Mouse (Mus musculus) spleen, adult 12 weeks (tissue): ENCODE measurements around the gene Uts2.

Source experiments
- DNase-seq: peaks from one replicate; pipeline ENCODE4 v3.0.0; 2022; ENCODE audit warnings: low spot score

Uts2 gene

GRCm38 (mm10) chr4:150996797-150997196 is at the start of gene Uts2:
Gene Uts2, plus strand, starts transcription at chr4:150997097.
- DNase-seq = no peak

GRCm38 (mm10) chr4:150950972-150951371 is 45.9 kb upstream of the Uts2 start:
- DNase-seq = no peak

GRCm38 (mm10) chr4:150956369-150957105 is 40.4 kb upstream of the Uts2 start:
- no peak for DNase-seq

GRCm38 (mm10) chr4:150957106-150957458 is 39.8 kb upstream of the Uts2 start:
- DNase-seq = no peak

GRCm38 (mm10) chr4:150958536-150958935 is 38.4 kb upstream of the Uts2 start:
- DNase-seq = no peak

GRCm38 (mm10) chr4:150962231-150962630 is 34.7 kb upstream of the Uts2 start:
- no peak for DNase-seq

- DNase-seq = no peak
Measured at GRCm38 (mm10) chr4:150963711-150964110, 33.2 kb upstream of the Uts2 start.

GRCm38 (mm10) chr4:150964635-150965554 is 32.0 kb upstream of the Uts2 start:
- DNase-seq = peak; percentile 76

- DNase-seq = no peak
Measured at GRCm38 (mm10) chr4:150965555-150965951, 31.3 kb upstream of the Uts2 start.

GRCm38 (mm10) chr4:150966556-150966955 is 30.3 kb upstream of the Uts2 start:
- DNase-seq = peak; percentile 46

GRCm38 (mm10) chr4:150968956-150969355 is 27.9 kb upstream of the Uts2 start:
- no peak for DNase-seq

- no peak for DNase-seq
Measured at GRCm38 (mm10) chr4:150973264-150973663, 23.6 kb upstream of the Uts2 start.

GRCm38 (mm10) chr4:150975145-150975544 is 21.8 kb upstream of the Uts2 start:
- no peak for DNase-seq

- no peak for DNase-seq
Measured at GRCm38 (mm10) chr4:150978156-150978910, 18.6 kb upstream of the Uts2 start.

- no peak for DNase-seq
Measured at GRCm38 (mm10) chr4:150979455-150979854, 17.4 kb upstream of the Uts2 start.

GRCm38 (mm10) chr4:150980153-150980552 is 16.7 kb upstream of the Uts2 start:
- no peak for DNase-seq

- DNase-seq = no peak
Measured at GRCm38 (mm10) chr4:150990148-150990547, 6.7 kb upstream of the Uts2 start.

GRCm38 (mm10) chr4:150998626-150999025 is 1.7 kb downstream of the Uts2 start:
- no peak for DNase-seq

GRCm38 (mm10) chr4:151001397-151001796 is 4.5 kb downstream of the Uts2 start:
- DNase-seq = no peak

- no peak for DNase-seq
Measured at GRCm38 (mm10) chr4:151005656-151006318, 8.9 kb downstream of the Uts2 start.

- DNase-seq = peak; percentile 22
Measured at GRCm38 (mm10) chr4:151006945-151007344, 10.0 kb downstream of the Uts2 start.

GRCm38 (mm10) chr4:151010316-151010715 is 13.4 kb downstream of the Uts2 start:
- no peak for DNase-seq
